Mouse (Mus musculus) heart, postnatal 25 days (tissue): ENCODE data around the gene Ripor3. TPM values are rescaled to one million over a fixed set of nuclear protein-coding genes. Genes with fewer than 3 reads are reported as not detected.

Experiments used
- DNase-seq: peaks from one replicate; pipeline ENCODE4 v3.0.0; 2022; ENCODE audit warnings: low spot score
- intact Hi-C: fragments of 180-260 bp; cut with DNase I; formaldehyde crosslinking; loops from one replicate; pipeline ENCODE4 v1.15.1; 2025
- total RNA-seq, 2 experiments: library from RNA; stranded (reverse); gene quantifications; 2 replicates each; pipeline ENCODE4 v1.2.3; 2021

Gene Ripor3
- total RNA-seq, 2 experiments from 2014 or later = 0.49 to 0.75 TPM

- DNase-seq = no peak
- intact Hi-C loops = no loop called here
These were observed 25.5 kb upstream of the Ripor3 start for GRCm38 (mm10) chr2:168035907-168036306.

- intact Hi-C loops = no loop called here
- no peak for DNase-seq
These were observed 23.5 kb upstream of the Ripor3 start for GRCm38 (mm10) chr2:168033905-168034304.

- intact Hi-C loops = no loop called here
- no peak for DNase-seq
These were observed 21.4 kb upstream of the Ripor3 start for GRCm38 (mm10) chr2:168031842-168032241.

GRCm38 (mm10) chr2:168028376-168028775 lies 18.0 kb upstream of the Ripor3 start:
- intact Hi-C loops = no loop called here
- no peak for DNase-seq

GRCm38 (mm10) chr2:168026467-168026866 lies 16.0 kb upstream of the Ripor3 start:
- intact Hi-C loops = no loop called here
- no peak for DNase-seq

GRCm38 (mm10) chr2:168025882-168026281 lies 15.5 kb upstream of the Ripor3 start:
- no peak for DNase-seq
- intact Hi-C loops = no loop called here

GRCm38 (mm10) chr2:168025174-168025573 lies 14.8 kb upstream of the Ripor3 start:
- intact Hi-C loops = no loop called here
- DNase-seq = peak; percentile 50

- intact Hi-C loops = no loop called here
- DNase-seq = no peak
These were observed 13.5 kb upstream of the Ripor3 start for GRCm38 (mm10) chr2:168023763-168024402.

- intact Hi-C loops = loop anchor here (2.0 kb wide), 1 partner anchor 52 kb away; no protein-coding TSS in a partner anchor
- peak; percentile 52 for DNase-seq
These were observed 8.8 kb upstream of the Ripor3 start for GRCm38 (mm10) chr2:168019201-168019715.

- intact Hi-C loops = loop anchor here (2.0 kb wide), 1 partner anchor 330 kb away; no protein-coding TSS in a partner anchor
- peak; percentile 38 for DNase-seq
These were observed 6.6 kb upstream of the Ripor3 start for GRCm38 (mm10) chr2:168016951-168017391.

- intact Hi-C loops = loop anchor here (2.0 kb wide), 1 partner anchor 88 kb away; no protein-coding TSS in a partner anchor
- no peak for DNase-seq
These were observed 475 bp upstream of the Ripor3 start for GRCm38 (mm10) chr2:168010893-168011292.

GRCm38 (mm10) chr2:168008132-168008531 lies 2.3 kb downstream of the Ripor3 start:
- DNase-seq = no peak
- intact Hi-C loops = no loop called here

GRCm38 (mm10) chr2:168006489-168006888 lies 3.9 kb downstream of the Ripor3 start:
- intact Hi-C loops = no loop called here
- DNase-seq = no peak

GRCm38 (mm10) chr2:168005616-168006015 lies 4.8 kb downstream of the Ripor3 start:
- no peak for DNase-seq
- intact Hi-C loops = no loop called here

GRCm38 (mm10) chr2:168005005-168005404 lies 5.4 kb downstream of the Ripor3 start:
- DNase-seq = no peak
- intact Hi-C loops = no loop called here

- intact Hi-C loops = no loop called here
These were observed 6.0 kb downstream of the Ripor3 start for GRCm38 (mm10) chr2:168004369-168004768.

GRCm38 (mm10) chr2:168003431-168003830 lies 7.0 kb downstream of the Ripor3 start:
- no peak for DNase-seq
- intact Hi-C loops = no loop called here

More at GRCm38 (mm10) chr2:168004369-168004768, 6.0 kb downstream of the Ripor3 start:
- no peak for DNase-seq

- intact Hi-C loops = no loop called here
- DNase-seq = no peak
These were observed 7.5 kb downstream of the Ripor3 start for GRCm38 (mm10) chr2:168002884-168003283.

GRCm38 (mm10) chr2:168002188-168002587 lies 8.2 kb downstream of the Ripor3 start:
- DNase-seq = no peak
- intact Hi-C loops = no loop called here

GRCm38 (mm10) chr2:167999145-167999743 lies 11.2 kb downstream of the Ripor3 start:
- intact Hi-C loops = no loop called here
- DNase-seq = no peak

- no peak for DNase-seq
- intact Hi-C loops = no loop called here
These were observed 12.9 kb downstream of the Ripor3 start for GRCm38 (mm10) chr2:167997562-167997961.
